Mouse (Mus musculus): ENCODE data around the gene Gm28042. TPM values are rescaled to one million over a fixed set of nuclear protein-coding genes. Genes with fewer than 3 reads are reported as not detected.

The Gm28042 gene
- 2.5 to 5.5 TPM (median 3.8 TPM) in 4 replicates for total RNA-seq (2023; ENCODE audit: inconsistent age)

GRCm38 (mm10) chr2:120026984-120027949 lies at the start of gene Gm28042, which contains the start of gene Jmjd7:
TSS of gene Gm28042 (plus strand) at chr2:120027493.
TSS of gene Jmjd7 (plus strand) at chr2:120027483.

GRCm38 (mm10) chr2:120032726-120033467 lies 5.6 kb downstream of the Gm28042 start, which contains the start of gene Pla2g4b:
TSS of gene Pla2g4b (plus strand) at chr2:120033417.

Other genes starting within 250 kb of the Gm28042 start
- gene Rpap1, start 240.0 kb upstream of the Gm28042 start, total RNA-seq (2023; ENCODE audit: inconsistent age): 30.7 to 37.0 TPM (median 34.7 TPM) in 4 replicates
- 0.12 to 0.39 TPM (median 0.13 TPM) in 3 of 4 replicates, not detected in the other for gene Tyro3, start 229.8 kb upstream of the Gm28042 start, total RNA-seq (2023; ENCODE audit: inconsistent age)
- gene Mga, start 130.3 kb upstream of the Gm28042 start, total RNA-seq (2023; ENCODE audit: inconsistent age): 112 to 127 TPM (median 125 TPM) in 4 replicates
- gene Mapkbp1, start 54.8 kb upstream of the Gm28042 start, total RNA-seq (2023; ENCODE audit: inconsistent age): 8.2 to 17.6 TPM (median 14.3 TPM) in 4 replicates
- 14.5 to 20.5 TPM (median 16.7 TPM) in 4 replicates for gene Jmjd7, start within 50 bp of the Gm28042 start, total RNA-seq (2023; ENCODE audit: inconsistent age)
- gene Pla2g4b, start 5.9 kb downstream of the Gm28042 start, total RNA-seq (2023; ENCODE audit: inconsistent age): 4.9 to 9.5 TPM (median 7.5 TPM) in 4 replicates
- 82.5 to 102 TPM (median 94.9 TPM) in 4 replicates for gene Ehd4, start 127.1 kb downstream of the Gm28042 start, total RNA-seq (2023; ENCODE audit: inconsistent age)
- not detected in 4 replicates for gene Pla2g4e, start 217.8 kb downstream of the Gm28042 start, total RNA-seq (2023; ENCODE audit: inconsistent age)